Mouse (Mus musculus) MEL (cell line): ENCODE measurements at regions not wholly inside any gene's neighbourhood (a gene's known extent, or its start where the extent isn't known, plus 50 kb on each side); places are given as distances from the start of the nearest gene placed in this dataset.

Experiments
- DNase-seq: peaks from one replicate; pipeline ENCODE4 v3.0.0; 2011; ENCODE audit warnings: low read depth, low spot score
- H3K27ac ChIP-seq: 2 replicates; pipeline ENCODE4 v1.5.1; 2012; ENCODE audit warnings: low read depth, mild to moderate bottlenecking, control low read depth, low read length, moderate library complexity; ENCODE audit not compliant: control insufficient read depth
- H3K27me3 ChIP-seq, 2 experiments: fragments of 150-350 bp in 1 of 2; sonication (generic) in 1 of 2; 2 replicates each; pipeline ENCODE4 v1.6.1; 2012; ENCODE audit warnings: low read length in 2 of 2, mild to moderate bottlenecking in 2 of 2, improper control_type of control experiment in 1 of 2, moderate library complexity in 1 of 2; ENCODE audit not compliant: insufficient read depth in 2 of 2, control insufficient read depth in 1 of 2
- H3K36me3 ChIP-seq, 2 experiments: 2 replicates each; pipeline ENCODE4 v1.6.1; 2012 to 2014; ENCODE audit warnings: low read length in 2 of 2, improper control_type of control experiment in 1 of 2, inconsistent platforms in 1 of 2, mild to moderate bottlenecking in 1 of 2; ENCODE audit not compliant: insufficient read depth in 2 of 2, control insufficient read depth in 1 of 2
- H3K4me1 ChIP-seq, 2 experiments: fragments of 150-350 bp in 1 of 2; sonication (generic) in 1 of 2; 2 replicates each; pipeline ENCODE4 v1.6.1; 2012; ENCODE audit warnings: low read length in 2 of 2, improper control_type of control experiment in 1 of 2, mild to moderate bottlenecking in 1 of 2; ENCODE audit not compliant: insufficient read depth in 2 of 2, control insufficient read depth in 1 of 2
- H3K4me3 ChIP-seq, 2 experiments: fragments of 150-350 bp in 1 of 2; sonication (generic) in 1 of 2; 2 replicates each; pipeline ENCODE4 v1.5.1; 2012; ENCODE audit warnings: low read depth in 2 of 2, low read length in 2 of 2, mild to moderate bottlenecking in 2 of 2, moderate library complexity in 2 of 2, control low read depth in 1 of 2, improper control_type of control experiment in 1 of 2; ENCODE audit not compliant: control insufficient read depth in 1 of 2, insufficient read depth in 1 of 2
- H3K79me2 ChIP-seq: 2 replicates; pipeline ENCODE4 v1.6.1; 2012; ENCODE audit warnings: mild to moderate bottlenecking, low read length, moderate library complexity; ENCODE audit not compliant: control insufficient read depth, poor library complexity, insufficient read depth
- H3K9ac ChIP-seq: 2 replicates; pipeline ENCODE4 v1.6.1; 2012; ENCODE audit warnings: low read depth, mild to moderate bottlenecking, control low read depth, low read length, moderate library complexity; ENCODE audit not compliant: control insufficient read depth, poor library complexity, severe bottlenecking
- H3K9me3 ChIP-seq: fragments of 150-350 bp; sonication (generic); replicated peaks from 2 replicates; pipeline ENCODE4 v1.6.1; 2012; ENCODE audit warnings: mild to moderate bottlenecking, low read length, improper control_type of control experiment, moderate library complexity; ENCODE audit not compliant: insufficient read depth
- ETS1 ChIP-seq: IDR thresholded peaks from 2 replicates; pipeline ENCODE4 v1.6.1; 2012; ENCODE audit warnings: low read depth, mild to moderate bottlenecking, inconsistent platforms, low read length, improper control_type of control experiment, moderate library complexity
- JUND ChIP-seq: IDR thresholded peaks from 2 replicates; pipeline ENCODE4 v1.6.1; 2011; ENCODE audit warnings: low read depth, mild to moderate bottlenecking, improper control_type of control experiment, low read length
- MAFK ChIP-seq: IDR thresholded peaks from 2 replicates; pipeline ENCODE4 v1.6.1; 2011; ENCODE audit warnings: low read depth, mild to moderate bottlenecking, low read length, improper control_type of control experiment, borderline replicate concordance
- SMC3 ChIP-seq: IDR thresholded peaks from 2 replicates; pipeline ENCODE4 v1.6.1; 2011; ENCODE audit warnings: low read depth, low read length, improper control_type of control experiment

DNA sequence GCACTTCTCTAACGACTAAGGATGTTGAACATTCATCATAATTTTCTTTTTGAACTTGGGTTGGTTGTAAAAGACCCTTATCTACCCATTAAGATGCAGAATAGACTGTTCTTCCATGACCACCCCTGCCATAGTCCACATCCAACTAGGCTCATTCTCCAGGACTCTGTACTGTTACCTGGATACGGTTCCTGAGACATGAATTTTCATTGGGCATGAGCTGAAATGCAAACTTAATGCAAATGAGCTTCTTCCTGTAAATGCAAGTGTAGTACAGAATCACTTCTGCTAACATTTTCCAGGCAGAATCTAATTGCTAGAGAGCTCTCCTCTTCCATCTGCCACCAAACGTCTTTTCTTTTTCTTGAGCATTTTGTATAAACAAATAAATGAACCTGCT, 87.7 kb upstream of the Gm11114 start:
- Histone ChIP-seq H3K9ac (no peak overlapping the region), H3K4me3 (no peak overlapping the region), H3K36me3 (no peaks in the 10 kb centered on the region), H3K4me1 (no peaks in the 10 kb centered on the region), H3K27ac (no peak overlapping the region), H3K9me3 (no peaks in the 10 kb centered on the region), H3K27me3 (no peaks in the 10 kb centered on the region; a peak in 2 of 4 replicates), H3K79me2 (no peaks in the 10 kb centered on the region)
- no peak for TF ChIP-seq MAFK
- TF ChIP-seq ETS1: no peak
- no peak for TF ChIP-seq JUND
- TF ChIP-seq SMC3: no peak
- no peak for DNase-seq
